Mouse (Mus musculus) stomach, adult 2 months (tissue): ENCODE measurements around the gene Pdlim3. TPM values are rescaled to one million over a fixed set of nuclear protein-coding genes. Genes with fewer than 3 reads are reported as not detected.

ENCODE experiments used
- polyA plus RNA-seq: library from polyadenylated mRNA; depleted of rRNA; stranded (reverse); fragments of >200 nt; gene quantifications from 2 replicates; pipeline ENCODE4 v1.2.3, GENCODE M21; 2012; rRNA removed

The Pdlim3 gene
- polyA plus RNA-seq, result 85.4 and 87.6 TPM in 2 replicates

DNA sequence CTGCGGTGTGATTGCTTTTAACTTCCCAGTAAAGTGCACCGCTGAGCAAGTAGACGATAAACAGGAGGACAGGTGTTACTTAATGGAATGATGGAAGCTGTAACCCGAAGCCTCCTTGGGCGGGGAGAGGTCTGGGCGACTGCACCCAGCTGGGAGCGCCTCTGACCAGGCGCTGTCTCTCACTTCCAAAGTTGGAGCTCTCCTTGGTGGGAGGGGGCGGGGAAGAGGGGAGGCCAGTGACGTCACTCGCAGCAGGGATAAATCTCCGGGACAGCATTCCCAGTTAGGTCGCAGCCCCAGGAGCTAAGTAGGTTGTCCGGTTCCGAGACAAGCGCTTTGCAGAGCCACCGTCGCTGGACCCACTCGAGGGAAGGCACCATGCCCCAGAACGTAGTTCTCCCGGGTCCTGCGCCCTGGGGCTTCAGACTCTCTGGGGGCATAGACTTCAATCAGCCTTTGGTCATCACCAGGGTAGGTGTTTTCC is at the start of gene Pdlim3:
Gene Pdlim3 (plus strand): TSS at position 260 of the 484 bp plus-strand sequence.

DNA sequence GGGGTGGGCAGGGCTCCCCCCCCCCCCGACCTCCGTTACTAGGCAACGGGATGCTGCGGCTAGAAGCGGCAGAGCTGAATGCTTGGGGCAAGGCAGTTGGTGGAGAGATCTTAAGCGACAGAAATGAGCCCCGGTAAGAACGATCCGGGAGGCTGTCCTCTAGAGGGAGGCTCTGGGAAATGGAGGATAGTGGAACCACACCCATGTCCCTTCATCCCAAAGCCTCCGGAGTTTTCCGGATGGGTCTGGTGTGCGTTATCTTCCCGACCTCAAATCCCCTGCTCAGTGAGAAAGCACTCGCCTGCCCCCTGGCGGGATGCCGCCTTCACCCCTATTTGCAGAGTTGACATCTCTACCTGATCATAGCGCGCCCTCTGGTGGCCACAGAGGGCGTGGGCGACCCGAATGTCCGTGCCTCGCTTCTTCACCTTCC is 49.3 kb downstream of the Pdlim3 start, which contains the start of gene Ccdc110:
Gene Ccdc110 (plus strand): TSS at position 38 of the 433 bp plus-strand sequence.

Other genes starting within 250 kb of the Pdlim3 start
- gene Ccdc110, start 49.2 kb downstream of the Pdlim3 start, polyA plus RNA-seq, result not detected in 2 replicates
- 0.11 and 0.12 TPM in 2 replicates for gene 1700029J07Rik, start 89.8 kb downstream of the Pdlim3 start, polyA plus RNA-seq
- 2.2 and 3.8 TPM in 2 replicates for gene Ufsp2, start 90.1 kb downstream of the Pdlim3 start, polyA plus RNA-seq
- 0.02 TPM in 1 of 2 replicates, not detected in the other for gene Lrp2bp, start 113.8 kb downstream of the Pdlim3 start, polyA plus RNA-seq
- gene Ankrd37, start 120.2 kb downstream of the Pdlim3 start, polyA plus RNA-seq, result 1.5 and 1.9 TPM in 2 replicates